Comparison of ENCODE assay signal across 24 mouse cellular contexts in the genomic region with DNA sequence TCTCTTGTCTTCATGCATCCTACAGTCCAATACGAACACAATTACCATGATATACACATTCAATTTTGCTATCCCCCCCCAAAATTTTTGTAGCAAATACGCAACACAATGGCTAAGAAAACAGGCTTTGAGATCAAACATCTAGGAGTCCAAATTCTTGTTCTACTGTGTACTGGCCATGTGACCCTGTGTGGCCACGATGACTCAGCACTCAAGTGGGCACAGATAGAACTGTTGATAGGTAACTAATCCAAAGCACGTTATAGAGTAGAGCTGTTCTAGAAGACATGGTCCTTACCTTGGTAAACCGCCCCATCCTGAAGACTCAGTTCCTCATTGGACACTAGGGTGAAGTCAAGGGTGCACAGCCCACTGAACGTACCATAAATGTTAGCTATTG. TPM values are rescaled to one million over a fixed set of nuclear protein-coding genes. Genes with fewer than 3 reads are reported as not detected.
DNase-seq lines count a peak whose midpoint lies in the region; TF ChIP-seq lines count a peak whose summit lies in the region.
"Had no signal": no experiment of that assay in that cellular context is flagged by ENCODE, and none has a peak within 500 bp of the region (broad histone marks: within the 10 kb centered on the region; RNA-seq: fewer than 3 reads in every experiment).

No protein-coding gene starts in this region.

- TF ChIP-seq POLR2A in myocyte (IDR thresholded peaks at IDR 0.05; ENCODE audit: insufficient read length, low read depth): no peak

- no peak overlapping the region for H3K4me3 ChIP-seq in myocyte
- H3K4me3 ChIP-seq: embryonic facial prominence, embryonic 12.5 days; embryonic facial prominence, embryonic 15.5 days; heart, embryonic 12.5 days; heart, embryonic 15.5 days; hindbrain, embryonic 10.5 days; hindbrain, embryonic 13.5 days had no signal

- H3K4me2 ChIP-seq in myocyte (ENCODE audit: low read depth): no peak overlapping the region
- H3K4me2 ChIP-seq: embryonic facial prominence, embryonic 12.5 days; embryonic facial prominence, embryonic 15.5 days; heart, embryonic 12.5 days; heart, embryonic 15.5 days; hindbrain, embryonic 13.5 days had no signal

- H3K27me3 ChIP-seq in myocyte (ENCODE audit: control insufficient read depth, insufficient read depth, insufficient read length): no peaks in the 10 kb centered on the region
- H3K27me3 ChIP-seq: embryonic facial prominence, embryonic 12.5 days; embryonic facial prominence, embryonic 15.5 days; heart, embryonic 15.5 days had no signal

- DNase-seq in kidney, adult 8-10 months: peak; percentile 29 to 50
- no peak for DNase-seq in kidney, postnatal 4 days
- DNase-seq in 3T3-L1 (ENCODE audit: low read depth, low spot score): peak; percentile 15
- DNase-seq in 416B (ENCODE audit: low read depth): peak; percentile 55
- DNase-seq in retina, postnatal 1 day: no peak
- DNase-seq: adrenal gland, adult 2 months; adrenal gland, postnatal 14 days; B cell, adult 2 months; cerebellum, adult 11 months; cerebellum, adult 2 months; cerebellum, adult 9-11 months; cerebellum, postnatal 25 days; forebrain, postnatal 0 days; gastrocnemius, postnatal 10 days; gastrocnemius, postnatal 36 days; heart, postnatal 10 days; heart, postnatal 36 days had no signal

- no peak overlapping the region for H3ac ChIP-seq in myocyte (ENCODE audit: control insufficient read depth, insufficient read length)

- no peaks in the 10 kb centered on the region for H3K36me3 ChIP-seq in myocyte (ENCODE audit: control insufficient read depth, insufficient read depth)
- H3K36me3 ChIP-seq: embryonic facial prominence, embryonic 12.5 days; embryonic facial prominence, embryonic 15.5 days; heart, embryonic 12.5 days; heart, embryonic 15.5 days; hindbrain, embryonic 10.5 days; hindbrain, embryonic 13.5 days had no signal

- no peaks in the 10 kb centered on the region for H3K79me2 ChIP-seq in myocyte (ENCODE audit: control insufficient read depth, insufficient read depth)

TF ChIP-seq in myocyte, 11 proteins besides CTCF, POLR2A, EP300 and RAD21:
- no peak for TF ChIP-seq CEBPB (IDR thresholded peaks at IDR 0.05; ENCODE audit: insufficient read depth, poor library complexity, severe bottlenecking)
- no peak for TF ChIP-seq MYOD1 (IDR thresholded peaks at IDR 0.05; ENCODE audit: control insufficient read depth in 1 of 3, insufficient read length in 2 of 3, low read depth in 2 of 3)
- peak; percentile 11 for TF ChIP-seq USF1 (IDR thresholded peaks at IDR 0.05; ENCODE audit: low read depth)

RNA-seq across cellular contexts. Expression of gene Gm12689, which starts 43.9 kb away (rescaled TPM):
- 0.02 TPM for polyA plus RNA-seq in myocyte (2012; fragmentation: generic; extraction: Trizol)
- polyA plus RNA-seq: heart, embryonic 12.5 days; heart, embryonic 15.5 days had no signal

Comparison
In these comparisons a context has a peak if more than half of its experiments do, and no peak if none do; other contexts are left out.
1. DNase-seq: peak in kidney, adult 8-10 months (2 of 2), 3T3-L1 (single experiment) and 416B (single experiment); none in kidney, postnatal 4 days (0 of 2) and retina, postnatal 1 day (single experiment).